Mouse (Mus musculus) megakaryocyte, embryonic 14.5 days (primary cell): ENCODE data around the gene Sh2b3.
"Not testable (repeated sequence)": the region's sequence is repeated elsewhere in the genome, so short reads cannot be mapped to it uniquely, and the experiment has no call there.

ENCODE experiments used
- FLI1 ChIP-seq: IDR thresholded peaks from 2 replicates; pipeline ENCODE4 v1.6.1; 2012; ENCODE audit warnings: low read length, inconsistent platforms, mixed read lengths
- GATA1 ChIP-seq: IDR thresholded peaks from 3 replicates; pipeline ENCODE4 v1.6.1; 2012; ENCODE audit warnings: mixed read lengths, low read length, inconsistent platforms, borderline replicate concordance

DNA sequence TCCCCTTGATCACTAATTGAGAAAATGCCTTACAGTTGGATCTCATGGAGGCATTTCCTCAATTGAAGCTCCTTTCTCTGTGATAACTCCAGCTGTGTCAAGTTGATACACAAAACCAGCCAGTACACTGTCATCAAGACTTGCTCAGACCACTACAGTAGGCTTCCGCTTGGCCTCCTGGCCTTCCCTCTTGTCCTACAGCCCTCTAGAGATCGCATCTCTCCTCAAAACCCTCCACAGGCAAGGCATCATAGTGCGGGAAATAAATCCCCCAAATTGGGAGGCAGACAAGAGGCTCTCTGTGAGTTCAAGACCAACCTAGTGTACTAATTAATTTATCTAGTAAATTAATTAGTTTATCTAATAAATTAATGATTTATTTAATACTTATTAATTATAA is 9.8 kb upstream of the Sh2b3 start:
- not testable (repeated sequence) for TF ChIP-seq FLI1, GATA1
